In genomic region chr2:33158895-33159294, GRCm38 (mm10) we compare ENCODE assay signal across 29 mouse cellular contexts. TPM values are rescaled to one million over a fixed set of nuclear protein-coding genes. Genes with fewer than 3 reads are reported as not detected.
A peak's percentile ranks its signal among the peaks of the same experiment; 100 is the strongest.
DNase-seq lines count a peak whose midpoint lies in the region; ATAC-seq and TF ChIP-seq lines count a peak whose summit lies in the region.
"Had no signal": no experiment of that assay in that cellular context is flagged by ENCODE, and none has a peak within 500 bp of the region (broad histone marks: within the 10 kb centered on the region; RNA-seq: fewer than 3 reads in every experiment).

No protein-coding gene starts in this region.

- DNase-seq in gastrocnemius, adult 2 months, result no peak
- DNase-seq in gastrocnemius, postnatal 4 days (ENCODE audit: low spot score in 2 of 2), result no peak
- DNase-seq in hindbrain, embryonic 10.5 days (ENCODE audit: low spot score), result no peak
- DNase-seq in hindbrain, postnatal 0 days (ENCODE audit: low spot score), result no peak
- peak; percentile 32 to 35 for DNase-seq in kidney, postnatal 36 days
- no peak for DNase-seq in forebrain, postnatal 0 days
- DNase-seq: adrenal gland, postnatal 10 days; cerebellum, adult 11 months; cerebellum, adult 9-10 months; embryo, embryonic 11 days; gastrocnemius, postnatal 36 days; heart, postnatal 14 days; layer of hippocampus, adult 9-11 months; liver, embryonic 13.5 days; lung, adult 18-20 months; right cerebral cortex, postnatal 4 days; thymus, adult 18-20 months; thymus, postnatal 25 days had no signal

- TF ChIP-seq CTCF in gastrocnemius, adult 2 months (IDR thresholded peaks at IDR 0.05), result no peak
- TF ChIP-seq CTCF in hindbrain, postnatal 0 days (IDR thresholded peaks at IDR 0.05; ENCODE audit: low read depth), result no peak
- no peak for TF ChIP-seq CTCF in forebrain, postnatal 0 days (IDR thresholded peaks at IDR 0.05; ENCODE audit: low read depth)

- H3K36me3 ChIP-seq in hindbrain, embryonic 10.5 days, result peaks cover 7% of the 10 kb centered on the region; the same call in 1 of the 2 replicates
- H3K36me3 ChIP-seq in hindbrain, postnatal 0 days (ENCODE audit: insufficient read depth, low read length), result peaks cover 31% of the 10 kb centered on the region
- H3K36me3 ChIP-seq in kidney, embryonic 15.5 days, result no peaks in the 10 kb centered on the region
- no peaks in the 10 kb centered on the region for H3K36me3 ChIP-seq in limb, embryonic 13.5 days
- peaks cover 65% of the 10 kb centered on the region for H3K36me3 ChIP-seq in forebrain, postnatal 0 days (ENCODE audit: insufficient read depth)
- H3K36me3 ChIP-seq: liver, embryonic 13.5 days had no signal

- H3K4me2 ChIP-seq in hindbrain, postnatal 0 days (ENCODE audit: low read depth, low read length), result no peak overlapping the region
- no peak overlapping the region for H3K4me2 ChIP-seq in kidney, embryonic 15.5 days
- no peak overlapping the region for H3K4me2 ChIP-seq in limb, embryonic 13.5 days (replicated peaks)
- H3K4me2 ChIP-seq in forebrain, postnatal 0 days (ENCODE audit: low read depth), result no peak overlapping the region
- H3K4me2 ChIP-seq: forebrain, embryonic 12.5 days; hindbrain, embryonic 12.5 days; liver, embryonic 13.5 days; midbrain, embryonic 13.5 days; neural tube, embryonic 13.5 days had no signal

- H3K9ac ChIP-seq in hindbrain, postnatal 0 days (replicated peaks; ENCODE audit: low read length), result no peak overlapping the region
- no peak overlapping the region for H3K9ac ChIP-seq in kidney, embryonic 15.5 days
- H3K9ac ChIP-seq in limb, embryonic 13.5 days, result 0 out of 2 replicates have a peak overlapping the region, but pooled peaks have one; percentile 1
- no peak overlapping the region for H3K9ac ChIP-seq in forebrain, postnatal 0 days
- H3K9ac ChIP-seq: forebrain, embryonic 12.5 days; hindbrain, embryonic 12.5 days; liver, embryonic 13.5 days; midbrain, embryonic 13.5 days; neural tube, embryonic 13.5 days had no signal

- no peak overlapping the region for H3K4me3 ChIP-seq in gastrocnemius, adult 2 months
- no peak overlapping the region for H3K4me3 ChIP-seq in hindbrain, embryonic 10.5 days
- no peak overlapping the region for H3K4me3 ChIP-seq in hindbrain, postnatal 0 days (ENCODE audit: low read length)
- H3K4me3 ChIP-seq in kidney, embryonic 15.5 days (replicated peaks), result no peak overlapping the region
- no peak overlapping the region for H3K4me3 ChIP-seq in limb, embryonic 13.5 days
- H3K4me3 ChIP-seq in forebrain, postnatal 0 days (ENCODE audit: low read depth, low read length), result no peak overlapping the region
- H3K4me3 ChIP-seq: erythroblast, embryonic 14.5 days; forebrain, embryonic 12.5 days; hindbrain, embryonic 12.5 days; liver, embryonic 13.5 days; midbrain, embryonic 13.5 days; neural tube, embryonic 13.5 days had no signal

- peak overlapping the region; percentile 79 for H3K27ac ChIP-seq in gastrocnemius, adult 2 months
- 0 out of 2 replicates have a peak overlapping the region, but pooled peaks have one; percentile 36 for H3K27ac ChIP-seq in hindbrain, embryonic 10.5 days
- no peak overlapping the region for H3K27ac ChIP-seq in hindbrain, postnatal 0 days
- H3K27ac ChIP-seq in kidney, embryonic 15.5 days, result no peak overlapping the region
- 0 out of 2 replicates have a peak overlapping the region, but pooled peaks have one; percentile 91 for H3K27ac ChIP-seq in limb, embryonic 13.5 days
- H3K27ac ChIP-seq in forebrain, postnatal 0 days (ENCODE audit: low read depth, low read length), result no peak overlapping the region
- H3K27ac ChIP-seq: forebrain, embryonic 12.5 days; hindbrain, embryonic 12.5 days; liver, embryonic 13.5 days; macrophage; midbrain, embryonic 13.5 days; neural tube, embryonic 13.5 days; stomach, postnatal 0 days had no signal

- no peak for ATAC-seq in hindbrain, postnatal 0 days
- ATAC-seq in kidney, embryonic 15.5 days (replicated peaks; ENCODE audit: low FRiP score), result no peak
- ATAC-seq in limb, embryonic 13.5 days (ENCODE audit: low FRiP score, low read depth), result no peak
- ATAC-seq in forebrain, postnatal 0 days, result no peak
- ATAC-seq: lung, postnatal 0 days; midbrain, embryonic 13.5 days; Patski had no signal

- no peaks in the 10 kb centered on the region for H3K9me3 ChIP-seq in hindbrain, embryonic 10.5 days
- H3K9me3 ChIP-seq in hindbrain, postnatal 0 days (ENCODE audit: low read length), result no peaks in the 10 kb centered on the region
- no peaks in the 10 kb centered on the region for H3K9me3 ChIP-seq in kidney, embryonic 15.5 days (replicated peaks)
- H3K9me3 ChIP-seq in limb, embryonic 13.5 days, result no peaks in the 10 kb centered on the region
- no peaks in the 10 kb centered on the region for H3K9me3 ChIP-seq in forebrain, postnatal 0 days (ENCODE audit: low read length)
- H3K9me3 ChIP-seq: forebrain, embryonic 12.5 days; hindbrain, embryonic 12.5 days; liver, embryonic 13.5 days; midbrain, embryonic 13.5 days; neural tube, embryonic 13.5 days had no signal

- H3K4me1 ChIP-seq in hindbrain, embryonic 10.5 days (replicated peaks), result peaks cover 15% of the 10 kb centered on the region
- H3K4me1 ChIP-seq in hindbrain, postnatal 0 days (ENCODE audit: insufficient read depth, low read length), result no peaks in the 10 kb centered on the region
- peaks cover 13% of the 10 kb centered on the region for H3K4me1 ChIP-seq in kidney, embryonic 15.5 days
- peaks cover 48% of the 10 kb centered on the region for H3K4me1 ChIP-seq in limb, embryonic 13.5 days
- no peaks in the 10 kb centered on the region for H3K4me1 ChIP-seq in forebrain, postnatal 0 days (ENCODE audit: insufficient read depth)
- H3K4me1 ChIP-seq: forebrain, embryonic 12.5 days; midbrain, embryonic 13.5 days; neural tube, embryonic 13.5 days had no signal

- no peaks in the 10 kb centered on the region for H3K27me3 ChIP-seq in hindbrain, embryonic 10.5 days (ENCODE audit: insufficient read depth, poor library complexity, severe bottlenecking)
- H3K27me3 ChIP-seq in hindbrain, postnatal 0 days (ENCODE audit: insufficient read depth, low read length), result no peaks in the 10 kb centered on the region
- no peaks in the 10 kb centered on the region for H3K27me3 ChIP-seq in kidney, embryonic 15.5 days
- H3K27me3 ChIP-seq in limb, embryonic 13.5 days, result no peaks in the 10 kb centered on the region
- no peaks in the 10 kb centered on the region for H3K27me3 ChIP-seq in forebrain, postnatal 0 days (ENCODE audit: insufficient read depth, low read length)
- H3K27me3 ChIP-seq: forebrain, embryonic 12.5 days; hindbrain, embryonic 12.5 days; liver, embryonic 13.5 days; midbrain, embryonic 13.5 days; neural tube, embryonic 13.5 days; Patski had no signal

- 93% methylated on average over 6 of the region's 6 CpGs for WGBS in hindbrain, embryonic 10.5 days
- 90% methylated on average over 6 of the region's 6 CpGs for WGBS in hindbrain, postnatal 0 days
- WGBS in kidney, embryonic 15.5 days, result 91% methylated on average over 6 of the region's 6 CpGs
- 84% methylated on average over 6 of the region's 6 CpGs for WGBS in limb, embryonic 13.5 days
- WGBS in forebrain, postnatal 0 days, result 86% methylated on average over 6 of the region's 6 CpGs

- intact Hi-C loops in gastrocnemius, adult 2 months (cut with DNase I), result no loop called here

RNA-seq across cellular contexts. Expression of gene Garnl3, which starts 27.4 kb away (rescaled TPM):
- total RNA-seq in gastrocnemius, adult 2 months (2021), result under 1 TPM; 0.31 to 0.89 TPM
- 1 to 10 TPM; 7.5 to 8.4 TPM for total RNA-seq in gastrocnemius, postnatal 4 days (2021)
- polyA plus RNA-seq in hindbrain, embryonic 10.5 days (2016; fragmentation: Nextera tagmentation; extraction: Ambion mirVana), result 9.6 and 14.5 TPM in 2 replicates
- total RNA-seq in hindbrain, postnatal 0 days (2014; rRNA removed), result 96.9 and 105 TPM in 2 replicates
- polyA plus RNA-seq in hindbrain, postnatal 0 days (2015; fragmentation: Nextera tagmentation; extraction: Ambion mirVana), result 56.1 and 57.0 TPM in 2 replicates
- polyA plus RNA-seq in kidney, embryonic 15.5 days (2015; fragmentation: Nextera tagmentation; extraction: Ambion mirVana), result 11.2 and 14.0 TPM in 2 replicates
- polyA plus RNA-seq in limb, embryonic 13.5 days (2015; fragmentation: Nextera tagmentation; extraction: Ambion mirVana), result 13.4 and 13.8 TPM in 2 replicates
- 114 and 139 TPM in 2 replicates for total RNA-seq in forebrain, postnatal 0 days (2014; rRNA removed)
- 43.7 and 49.8 TPM in 2 replicates for polyA plus RNA-seq in forebrain, postnatal 0 days (2015; fragmentation: Nextera tagmentation; extraction: Ambion mirVana)
- polyA plus RNA-seq: erythroblast, embryonic 14.5 days had no signal

RNA-seq across cellular contexts. Expression of gene Angptl2, which starts 57.0 kb away (rescaled TPM):
- 10 to 100 TPM; 20.6 to 47.1 TPM for total RNA-seq in gastrocnemius, adult 2 months (2021)
- 100 to 1,000 TPM; 356 to 404 TPM for total RNA-seq in gastrocnemius, postnatal 4 days (2021)
- polyA plus RNA-seq in hindbrain, embryonic 10.5 days (2016; fragmentation: Nextera tagmentation; extraction: Ambion mirVana), result 26.0 and 26.7 TPM in 2 replicates
- total RNA-seq in hindbrain, postnatal 0 days (2014; rRNA removed), result 16.3 and 22.0 TPM in 2 replicates
- 9.3 and 11.5 TPM in 2 replicates for polyA plus RNA-seq in hindbrain, postnatal 0 days (2015; fragmentation: Nextera tagmentation; extraction: Ambion mirVana)
- polyA plus RNA-seq in kidney, embryonic 15.5 days (2015; fragmentation: Nextera tagmentation; extraction: Ambion mirVana), result 35.0 and 40.9 TPM in 2 replicates
- polyA plus RNA-seq in limb, embryonic 13.5 days (2015; fragmentation: Nextera tagmentation; extraction: Ambion mirVana), result 69.7 and 76.0 TPM in 2 replicates
- total RNA-seq in forebrain, postnatal 0 days (2014; rRNA removed), result 7.9 and 17.5 TPM in 2 replicates
- polyA plus RNA-seq in forebrain, postnatal 0 days (2015; fragmentation: Nextera tagmentation; extraction: Ambion mirVana), result 7.1 and 7.7 TPM in 2 replicates
- polyA plus RNA-seq: erythroblast, embryonic 14.5 days had no signal

Comparison
In these comparisons a context has a peak if more than half of its experiments do, and no peak if none do; other contexts are left out.
1. H3K27ac ChIP-seq: peak in gastrocnemius, adult 2 months (single experiment), hindbrain, embryonic 10.5 days (single experiment) and limb, embryonic 13.5 days (single experiment); none in hindbrain, postnatal 0 days (single experiment), kidney, embryonic 15.5 days (single experiment) and forebrain, postnatal 0 days (single experiment).
2. DNase-seq: peak in kidney, postnatal 36 days (2 of 2); none in gastrocnemius, adult 2 months (single experiment), gastrocnemius, postnatal 4 days (0 of 2), hindbrain, embryonic 10.5 days (single experiment), hindbrain, postnatal 0 days (single experiment) and forebrain, postnatal 0 days (single experiment).